Mouse (Mus musculus) ovary, postnatal 36 days (tissue): Measurements from ENCODE around the gene Gpank1.

Experiments
- DNase-seq: peaks from one replicate; pipeline ENCODE4 v3.0.0; 2022; ENCODE audit warnings: low spot score, mixed read lengths

Gpank1 gene

GRCm38 (mm10) chr17:35131500-35132173, 10.4 kb downstream of the Gpank1 start, which contains the start of gene Apom:
Apom (minus strand) TSS chr17:35132050.
- DNase-seq: no peak

GRCm38 (mm10) chr17:35132174-35132560, 10.9 kb downstream of the Gpank1 start:
- no peak for DNase-seq

- DNase-seq: peak; percentile 3
Observed at GRCm38 (mm10) chr17:35133517-35133916, 12.3 kb downstream of the Gpank1 start.

GRCm38 (mm10) chr17:35134801-35135590, 13.7 kb downstream of the Gpank1 start, which contains the start of gene Bag6:
Bag6 (plus strand) TSS chr17:35135178.
- peak; percentile 93 for DNase-seq

GRCm38 (mm10) chr17:35135591-35136320, 14.5 kb downstream of the Gpank1 start:
- no peak for DNase-seq

- DNase-seq: no peak
Observed at GRCm38 (mm10) chr17:35139269-35139668, 18.0 kb downstream of the Gpank1 start.

- peak; percentile 7 for DNase-seq
Observed at GRCm38 (mm10) chr17:35140490-35140996, 19.3 kb downstream of the Gpank1 start.

GRCm38 (mm10) chr17:35141971-35142370, 20.7 kb downstream of the Gpank1 start:
- DNase-seq: peak; percentile 67

- no peak for DNase-seq
Observed at GRCm38 (mm10) chr17:35146139-35146538, 24.9 kb downstream of the Gpank1 start.

GRCm38 (mm10) chr17:35147348-35147747, 26.1 kb downstream of the Gpank1 start:
- DNase-seq: no peak

- no peak for DNase-seq
Observed at GRCm38 (mm10) chr17:35147922-35148639, 26.8 kb downstream of the Gpank1 start.

- no peak for DNase-seq
Observed at GRCm38 (mm10) chr17:35152121-35152520, 30.9 kb downstream of the Gpank1 start.

GRCm38 (mm10) chr17:35153077-35153476, 31.8 kb downstream of the Gpank1 start:
- DNase-seq: no peak

GRCm38 (mm10) chr17:35153931-35154330, 32.7 kb downstream of the Gpank1 start:
- DNase-seq: no peak

- no peak for DNase-seq
Observed at GRCm38 (mm10) chr17:35154616-35155015, 33.4 kb downstream of the Gpank1 start.

- DNase-seq: no peak
Observed at GRCm38 (mm10) chr17:35155451-35155850, 34.2 kb downstream of the Gpank1 start.

GRCm38 (mm10) chr17:35156461-35157200, 35.4 kb downstream of the Gpank1 start:
- DNase-seq: no peak

GRCm38 (mm10) chr17:35157254-35157653, 36.0 kb downstream of the Gpank1 start:
- no peak for DNase-seq

GRCm38 (mm10) chr17:35157661-35158175, 36.5 kb downstream of the Gpank1 start:
- no peak for DNase-seq

GRCm38 (mm10) chr17:35158850-35159593, 37.8 kb downstream of the Gpank1 start:
- no peak for DNase-seq
